Mouse (Mus musculus): ENCODE results near the gene D030056L22Rik.

GRCm38 (mm10) chr19:18716374-18716773, 3.4 kb downstream of the D030056L22Rik start:
- TF ChIP-seq CTCF (IDR thresholded peaks at IDR 0.05; ENCODE audit: control insufficient read depth, insufficient read depth, insufficient read length): no peak
- TF ChIP-seq USF1 (IDR thresholded peaks at IDR 0.05; ENCODE audit: low read depth): no peak

All from C2C12 (cell line).